Comparison of ENCODE assay signal across 21 mouse cellular contexts in genomic region chr9:32694111-32694824, GRCm38 (mm10). TPM values are rescaled to one million over a fixed set of nuclear protein-coding genes. Genes with fewer than 3 reads are reported as not detected.
DNase-seq lines count a peak whose midpoint lies in the region; ATAC-seq and TF ChIP-seq lines count a peak whose summit lies in the region.
"Had no signal": no experiment of that assay in that cellular context is flagged by ENCODE, and none has a peak within 500 bp of the region (broad histone marks: within the 10 kb centered on the region; RNA-seq: fewer than 3 reads in every experiment).

No protein-coding gene starts in this region.

- no peaks in the 10 kb centered on the region for H3K79me2 ChIP-seq in heart, adult 2 months (replicated peaks; ENCODE audit: control insufficient read depth, insufficient read depth, low read length)

- intact Hi-C loops in heart, adult 2 months (cut with DNase I): loop anchor here (1.0 to 10.0 kb wide), 4 partner anchors 22 to 289 kb away; partner anchors contain the start of gene Ets1
- intact Hi-C loops in heart, postnatal 25 days (cut with DNase I): no loop called here

- ATAC-seq in heart, postnatal 0 days (ENCODE audit: insufficient read depth, low read depth): no peak
- ATAC-seq in granulocyte monocyte progenitor cell, adult 5-6 weeks (replicated peaks; ENCODE audit: poor library complexity, severe bottlenecking): 0 out of 2 replicates have a peak, but pooled peaks have one; percentile 10
- ATAC-seq: CD4-positive, CD25-positive, alpha-beta regulatory T cell, adult 4 months; forebrain, embryonic 13.5 days; hindbrain, postnatal 0 days had no signal

- H3K27me3 ChIP-seq in heart, adult 2 months (ENCODE audit: control insufficient read depth, insufficient read depth, low read length): no peaks in the 10 kb centered on the region
- H3K27me3 ChIP-seq in heart, postnatal 0 days (ENCODE audit: control insufficient read depth, insufficient read depth, low read length): no peaks in the 10 kb centered on the region

- DNase-seq in heart, adult 2 months: no peak
- no peak for DNase-seq in heart, postnatal 4 days
- no peak for DNase-seq in heart, postnatal 0 days (ENCODE audit: low spot score)
- DNase-seq in heart, postnatal 25 days (ENCODE audit: low spot score): no peak
- peak; percentile 49 for DNase-seq in brain, adult 2 months (ENCODE audit: low read depth, low spot score)
- no peak for DNase-seq in layer of hippocampus, postnatal 14 days (ENCODE audit: low spot score in 2 of 2)
- DNase-seq: adrenal gland, postnatal 25 days; cerebellum, adult 2 months; cerebellum, postnatal 14 days; gastrocnemius, postnatal 25 days; kidney, adult 11 months; kidney, postnatal 14 days; lung, postnatal 36 days; thymus, postnatal 14 days had no signal

- peak; percentile 29; the same call in 1 of the 2 replicates for TF ChIP-seq POLR2A in heart, adult 2 months (IDR thresholded peaks at IDR 0.05; ENCODE audit: insufficient read depth, low read depth, low read length)

- TF ChIP-seq EP300 in heart, adult 2 months (IDR thresholded peaks at IDR 0.05; ENCODE audit: insufficient read depth, low read depth, low read length): no peak
- TF ChIP-seq EP300 in heart, postnatal 0 days (IDR thresholded peaks at IDR 0.05; ENCODE audit: low read depth): no peak

- H3K27ac ChIP-seq in heart, adult 2 months: peak overlapping the region; percentile 99
- H3K27ac ChIP-seq in heart, postnatal 0 days (ENCODE audit: low read depth): peak overlapping the region; percentile 91
- H3K27ac ChIP-seq: forebrain, embryonic 13.5 days; hindbrain, embryonic 12.5 days; hindbrain, postnatal 0 days; left cerebral cortex, adult 2 months; limb, embryonic 12.5 days had no signal

- 40% methylated on average over 12 of the region's 12 CpGs for WGBS in heart, adult 2 months
- 55% methylated on average over 12 of the region's 12 CpGs for WGBS in heart, postnatal 0 days

- H3K9ac ChIP-seq in heart, adult 2 months (ENCODE audit: low read depth, low read length): peak overlapping the region; percentile 8; the same call in 1 of the 2 replicates
- H3K9ac ChIP-seq in heart, postnatal 0 days (replicated peaks; ENCODE audit: low read depth, low read length): no peak overlapping the region
- H3K9ac ChIP-seq: forebrain, embryonic 13.5 days; hindbrain, embryonic 12.5 days; limb, embryonic 12.5 days had no signal

- H3K36me3 ChIP-seq in heart, adult 2 months (ENCODE audit: control insufficient read depth, insufficient read depth, low read length): peaks cover 15% of the 10 kb centered on the region
- no peaks in the 10 kb centered on the region for H3K36me3 ChIP-seq in heart, postnatal 0 days (replicated peaks; ENCODE audit: control insufficient read depth, insufficient read depth, low read length)
- H3K36me3 ChIP-seq: hindbrain, embryonic 12.5 days; limb, embryonic 12.5 days had no signal

- no peak overlapping the region for H3K4me3 ChIP-seq in heart, adult 2 months
- no peak overlapping the region for H3K4me3 ChIP-seq in heart, postnatal 0 days (ENCODE audit: low read depth, low read length)
- H3K4me3 ChIP-seq: hindbrain, embryonic 12.5 days; left cerebral cortex, adult 2 months; limb, embryonic 12.5 days had no signal

- H3K4me2 ChIP-seq in heart, postnatal 0 days (ENCODE audit: low read depth, low read length): no peak overlapping the region

- H3K4me1 ChIP-seq in heart, adult 2 months (ENCODE audit: control insufficient read depth, insufficient read depth, low read length): peaks cover 14% of the 10 kb centered on the region
- no peaks in the 10 kb centered on the region; the same call in 1 of the 2 replicates for H3K4me1 ChIP-seq in heart, postnatal 0 days (ENCODE audit: control insufficient read depth, insufficient read depth)

- no peak for TF ChIP-seq CTCF in heart, adult 2 months (IDR thresholded peaks at IDR 0.05)
- no peak for TF ChIP-seq CTCF in heart, postnatal 0 days (IDR thresholded peaks at IDR 0.05; ENCODE audit: low read depth)

- H3K9me3 ChIP-seq in heart, postnatal 0 days (replicated peaks; ENCODE audit: control insufficient read depth, low read length): no peaks in the 10 kb centered on the region
- H3K9me3 ChIP-seq: forebrain, embryonic 13.5 days; hindbrain, embryonic 12.5 days; limb, embryonic 12.5 days had no signal

RNA-seq across cellular contexts. Expression of gene Ets1, which starts 58.2 kb away (rescaled TPM):
- total RNA-seq in heart, adult 2 months (2021): 10 to 100 TPM; 40.7 to 48.7 TPM
- polyA plus RNA-seq in heart, adult 2 months (2012; rRNA removed): 22.6 and 39.6 TPM in 2 replicates
- total RNA-seq in heart, postnatal 4 days (2021): 100 to 1,000 TPM in 1 of 2 experiments, 10 to 100 TPM in 1; 97.5 to 106 TPM
- total RNA-seq in heart, postnatal 0 days (2014; rRNA removed; ENCODE audit: low replicate concordance): 55.8 and 72.7 TPM in 2 replicates
- 31.6 and 34.3 TPM in 2 replicates for polyA plus RNA-seq in heart, postnatal 0 days (2015; fragmentation: Nextera tagmentation; extraction: Ambion mirVana)
- 10 to 100 TPM; 64.3 to 67.1 TPM for total RNA-seq in heart, postnatal 25 days (2021)
- 3.9 and 5.2 TPM in 2 replicates for total RNA-seq in granulocyte monocyte progenitor cell, adult 5-6 weeks (2014; fragmentation: Nextera tagmentation)
- 8.2 and 8.5 TPM in 2 replicates for total RNA-seq in granulocyte monocyte progenitor cell, adult 5-6 weeks (2017)
- 10 to 100 TPM; 16.4 to 19.0 TPM for total RNA-seq in layer of hippocampus, postnatal 14 days (2021)
